Mouse (Mus musculus): ENCODE measurements around the gene Nagk. TPM values are rescaled to one million over a fixed set of nuclear protein-coding genes. Genes with fewer than 3 reads are reported as not detected.
A peak's percentile ranks its signal among the peaks of the same experiment; 100 is the strongest.
"Not testable (repeated sequence)": the region's sequence is repeated elsewhere in the genome, so short reads cannot be mapped to it uniquely, and the experiment has no call there.

Gene Nagk
- polyA plus RNA-seq, 1 experiment from 2014 or later: 61.5 TPM

GRCm38 (mm10) chr6:83790533-83790932 lies 4.2 kb upstream of the Nagk start:
- 82% methylated on average over 5 of the region's 5 CpGs for WGBS
- H3K27me3 ChIP-seq (ENCODE audit: control insufficient read depth, insufficient read depth, low read length); H3K27ac ChIP-seq (ENCODE audit: low read length); H3K4me1 ChIP-seq (ENCODE audit: control insufficient read depth, insufficient read depth, low read length); H3K9me3 ChIP-seq (ENCODE audit: control insufficient read depth, low read depth, low read length); H3K4me2 ChIP-seq (replicated peaks; ENCODE audit: low read depth, low read length); ATAC-seq (ENCODE audit: insufficient number of reproducible peaks, insufficient read depth, low FRiP score, low read depth); H3K4me3 ChIP-seq (ENCODE audit: low read depth, low read length); H3K36me3 ChIP-seq (ENCODE audit: control insufficient read depth, insufficient read depth, low read length); H3K9ac ChIP-seq (replicated peaks; ENCODE audit: low read depth, low read length): not testable (repeated sequence)

- no peaks in the 10 kb centered on the region for H3K9me3 ChIP-seq (ENCODE audit: control insufficient read depth, low read depth, low read length)
- no peak overlapping the region for H3K4me3 ChIP-seq (ENCODE audit: low read depth, low read length)
- H3K27ac ChIP-seq (ENCODE audit: low read length): no peak overlapping the region
- WGBS: 62% methylated on average over 4 of the region's 4 CpGs
- no peak overlapping the region for H3K9ac ChIP-seq (replicated peaks; ENCODE audit: low read depth, low read length)
- no peak overlapping the region for H3K4me2 ChIP-seq (replicated peaks; ENCODE audit: low read depth, low read length)
- H3K27me3 ChIP-seq (ENCODE audit: control insufficient read depth, insufficient read depth, low read length): no peaks in the 10 kb centered on the region
- no peaks in the 10 kb centered on the region for H3K4me1 ChIP-seq (ENCODE audit: control insufficient read depth, insufficient read depth, low read length)
- H3K36me3 ChIP-seq (ENCODE audit: control insufficient read depth, insufficient read depth, low read length): no peaks in the 10 kb centered on the region
- ATAC-seq (ENCODE audit: insufficient number of reproducible peaks, insufficient read depth, low FRiP score, low read depth): no peak
Measured at GRCm38 (mm10) chr6:83791251-83791890, 3.4 kb upstream of the Nagk start.

DNA sequence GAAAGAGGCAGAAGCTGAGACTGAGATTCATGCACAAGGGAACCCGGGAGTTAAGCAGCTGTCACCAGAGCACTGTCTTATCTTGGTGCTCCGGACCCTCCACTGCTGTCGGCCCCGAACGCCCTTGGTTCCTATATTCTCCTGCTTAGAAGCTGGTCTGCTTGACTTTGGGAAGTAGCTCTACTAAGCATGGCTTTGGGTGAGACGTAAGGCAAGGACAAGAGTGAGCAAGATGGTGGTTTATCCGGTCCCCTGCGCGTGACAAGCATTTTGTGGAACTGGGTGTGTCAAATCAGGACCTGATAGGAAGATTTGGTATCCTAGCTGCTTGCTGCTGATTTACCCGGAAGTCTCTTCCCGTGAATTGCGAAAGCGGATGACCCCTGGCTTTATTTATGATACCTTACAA lies 714 bp downstream of the Nagk start:
- Histone ChIP-seq H3K4me2 (replicated peaks; ENCODE audit: low read depth, low read length) (peak overlapping the region; percentile 56), H3K4me1 (ENCODE audit: control insufficient read depth, insufficient read depth, low read length) (no peaks in the 10 kb centered on the region), H3K27me3 (ENCODE audit: control insufficient read depth, insufficient read depth, low read length) (no peaks in the 10 kb centered on the region), H3K9me3 (ENCODE audit: control insufficient read depth, low read depth, low read length) (no peaks in the 10 kb centered on the region), H3K4me3 (ENCODE audit: low read depth, low read length) (peak overlapping the region; percentile 77), H3K36me3 (ENCODE audit: control insufficient read depth, insufficient read depth, low read length) (peaks cover 3% of the 10 kb centered on the region; the same call in 1 of the 2 replicates), H3K27ac (ENCODE audit: low read length) (peak overlapping the region; percentile 91), H3K9ac (replicated peaks; ENCODE audit: low read depth, low read length) (peak overlapping the region; percentile 66)
- 3% methylated on average over 13 of the region's 13 CpGs for WGBS
- ATAC-seq (ENCODE audit: insufficient number of reproducible peaks, insufficient read depth, low FRiP score, low read depth): no peak

GRCm38 (mm10) chr6:83796686-83797085 lies 1.9 kb downstream of the Nagk start:
- H3K4me2 ChIP-seq (replicated peaks; ENCODE audit: low read depth, low read length): no peak overlapping the region

DNA sequence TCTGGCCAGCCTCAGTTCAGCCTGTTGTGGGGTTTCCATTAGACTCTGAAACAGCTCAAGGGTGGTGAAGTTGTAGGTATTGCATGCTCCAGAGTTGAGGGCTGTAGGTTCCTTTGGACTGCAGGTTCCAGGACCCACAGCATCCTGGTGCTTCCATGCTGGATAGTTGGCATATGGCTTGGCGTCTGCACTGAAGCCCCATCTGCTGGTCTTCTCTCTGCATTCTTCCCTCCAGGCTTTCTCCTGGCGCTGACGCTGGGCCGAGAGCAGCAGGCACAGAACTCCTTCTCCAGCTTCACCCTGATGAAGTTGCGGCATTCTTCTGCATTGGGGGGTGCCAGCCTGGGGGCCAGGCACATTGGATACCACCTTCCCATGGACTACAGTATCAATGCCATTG lies 7.3 kb downstream of the Nagk start:
- H3K4me3 ChIP-seq (ENCODE audit: low read depth, low read length): no peak overlapping the region
- 94% methylated on average over 5 of the region's 5 CpGs for WGBS
- no peak overlapping the region for H3K27ac ChIP-seq (ENCODE audit: low read length)
- no peaks in the 10 kb centered on the region for H3K4me1 ChIP-seq (ENCODE audit: control insufficient read depth, insufficient read depth, low read length)
- ATAC-seq (ENCODE audit: insufficient number of reproducible peaks, insufficient read depth, low FRiP score, low read depth): no peak
- H3K27me3 ChIP-seq (ENCODE audit: control insufficient read depth, insufficient read depth, low read length): no peaks in the 10 kb centered on the region
- H3K36me3 ChIP-seq (ENCODE audit: control insufficient read depth, insufficient read depth, low read length): peaks cover 14% of the 10 kb centered on the region; the same call in 1 of the 2 replicates
- no peak overlapping the region for H3K4me2 ChIP-seq (replicated peaks; ENCODE audit: low read depth, low read length)
- H3K9me3 ChIP-seq (ENCODE audit: control insufficient read depth, low read depth, low read length): no peaks in the 10 kb centered on the region
- H3K9ac ChIP-seq (replicated peaks; ENCODE audit: low read depth, low read length): no peak overlapping the region

More at GRCm38 (mm10) chr6:83796686-83797085, 1.9 kb downstream of the Nagk start:
- H3K4me1 ChIP-seq (ENCODE audit: control insufficient read depth, insufficient read depth, low read length): no peaks in the 10 kb centered on the region
- 65% methylated on average over 3 of the region's 3 CpGs for WGBS
- ATAC-seq (ENCODE audit: insufficient number of reproducible peaks, insufficient read depth, low FRiP score, low read depth): no peak
- no peaks in the 10 kb centered on the region for H3K27me3 ChIP-seq (ENCODE audit: control insufficient read depth, insufficient read depth, low read length)
- no peak overlapping the region for H3K27ac ChIP-seq (ENCODE audit: low read length)
- no peak overlapping the region for H3K9ac ChIP-seq (replicated peaks; ENCODE audit: low read depth, low read length)
- no peaks in the 10 kb centered on the region for H3K9me3 ChIP-seq (ENCODE audit: control insufficient read depth, low read depth, low read length)
- H3K36me3 ChIP-seq (ENCODE audit: control insufficient read depth, insufficient read depth, low read length): peaks cover 10% of the 10 kb centered on the region; the same call in 1 of the 2 replicates
- H3K4me3 ChIP-seq (ENCODE audit: low read depth, low read length): no peak overlapping the region

- Histone ChIP-seq H3K9me3 (ENCODE audit: control insufficient read depth, low read depth, low read length) (no peaks in the 10 kb centered on the region), H3K36me3 (ENCODE audit: control insufficient read depth, insufficient read depth, low read length) (peaks cover 14% of the 10 kb centered on the region; the same call in 1 of the 2 replicates), H3K9ac (replicated peaks; ENCODE audit: low read depth, low read length) (no peak overlapping the region)
Measured at GRCm38 (mm10) chr6:83802846-83803245, 8.1 kb downstream of the Nagk start.

DNA sequence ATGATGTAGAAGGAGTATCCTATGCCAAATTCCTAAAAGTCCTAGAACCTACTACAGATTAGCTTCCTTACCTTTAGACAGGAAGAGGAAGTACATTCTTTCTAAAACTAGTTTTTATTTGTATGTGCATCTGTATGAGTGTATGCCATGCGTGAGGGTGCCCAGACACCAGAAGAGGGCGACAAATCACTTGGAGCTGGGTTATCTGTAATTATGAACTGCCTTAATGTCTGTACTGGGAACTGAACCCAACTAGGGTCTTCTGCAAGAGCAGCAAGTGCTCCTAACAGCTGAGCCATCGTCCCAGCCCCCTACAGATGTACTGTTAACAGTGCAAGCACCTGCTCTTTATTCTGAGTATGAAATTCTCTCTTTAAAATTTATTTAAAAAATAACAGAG lies 21.0 kb downstream of the Nagk start:
- WGBS: 91% methylated on average over 3 of the region's 3 CpGs
- Histone ChIP-seq H3K9me3 (ENCODE audit: control insufficient read depth, low read depth, low read length) (no peaks in the 10 kb centered on the region), H3K36me3 (ENCODE audit: control insufficient read depth, insufficient read depth, low read length) (peaks cover 17% of the 10 kb centered on the region), H3K27me3 (ENCODE audit: control insufficient read depth, insufficient read depth, low read length) (no peaks in the 10 kb centered on the region), H3K4me3 (ENCODE audit: low read depth, low read length) (no peak overlapping the region), H3K4me1 (ENCODE audit: control insufficient read depth, insufficient read depth, low read length) (peaks cover 5% of the 10 kb centered on the region; the same call in 1 of the 2 replicates), H3K4me2 (replicated peaks; ENCODE audit: low read depth, low read length) (no peak overlapping the region), H3K27ac (ENCODE audit: low read length) (no peak overlapping the region), H3K9ac (replicated peaks; ENCODE audit: low read depth, low read length) (no peak overlapping the region)
- ATAC-seq (ENCODE audit: insufficient number of reproducible peaks, insufficient read depth, low FRiP score, low read depth): no peak

More at GRCm38 (mm10) chr6:83802846-83803245, 8.1 kb downstream of the Nagk start:
- WGBS: 87% methylated on average over 3 of the region's 3 CpGs
- no peak overlapping the region for H3K4me2 ChIP-seq (replicated peaks; ENCODE audit: low read depth, low read length)
- no peak for ATAC-seq (ENCODE audit: insufficient number of reproducible peaks, insufficient read depth, low FRiP score, low read depth)
- H3K27ac ChIP-seq (ENCODE audit: low read length): no peak overlapping the region
- no peaks in the 10 kb centered on the region for H3K27me3 ChIP-seq (ENCODE audit: control insufficient read depth, insufficient read depth, low read length)
- no peaks in the 10 kb centered on the region for H3K4me1 ChIP-seq (ENCODE audit: control insufficient read depth, insufficient read depth, low read length)
- H3K4me3 ChIP-seq (ENCODE audit: low read depth, low read length): no peak overlapping the region

DNA sequence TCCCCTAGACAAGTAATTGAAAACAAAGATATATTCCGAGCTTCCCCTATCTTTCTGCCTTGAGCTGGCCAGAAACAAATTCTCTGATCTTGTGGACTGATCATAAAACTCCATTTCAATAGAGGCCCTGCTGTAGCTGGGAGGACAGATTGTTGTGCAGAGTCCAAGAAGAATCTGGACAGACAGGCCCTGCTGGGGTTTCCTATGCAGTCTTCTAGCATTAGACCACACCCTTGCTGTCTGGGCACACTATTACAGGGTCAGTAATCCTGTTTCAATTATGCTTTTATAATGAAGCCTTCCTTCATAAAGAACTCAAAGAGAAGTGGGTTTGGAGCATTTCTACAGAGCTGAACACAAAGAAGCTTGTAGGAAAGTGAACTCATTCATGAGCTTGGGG lies 24.2 kb downstream of the Nagk start:
- Histone ChIP-seq H3K4me3 (ENCODE audit: low read depth, low read length) (no peak overlapping the region), H3K9me3 (ENCODE audit: control insufficient read depth, low read depth, low read length) (no peaks in the 10 kb centered on the region), H3K36me3 (ENCODE audit: control insufficient read depth, insufficient read depth, low read length) (peaks cover 3% of the 10 kb centered on the region; the same call in 1 of the 2 replicates), H3K9ac (replicated peaks; ENCODE audit: low read depth, low read length) (no peak overlapping the region), H3K27me3 (ENCODE audit: control insufficient read depth, insufficient read depth, low read length) (no peaks in the 10 kb centered on the region), H3K27ac (ENCODE audit: low read length) (peak overlapping the region; percentile 52; the same call in 1 of the 2 replicates), H3K4me2 (replicated peaks; ENCODE audit: low read depth, low read length) (no peak overlapping the region), H3K4me1 (ENCODE audit: control insufficient read depth, insufficient read depth, low read length) (peaks cover 13% of the 10 kb centered on the region; the same call in 1 of the 2 replicates)
- WGBS: 68% methylated on average over 1 of the region's 1 CpGs
- no peak; the same call in 1 of the 2 replicates for ATAC-seq (ENCODE audit: insufficient number of reproducible peaks, insufficient read depth, low FRiP score, low read depth)

Data from stomach, embryonic 14.5 days (tissue).